Mouse (Mus musculus): ENCODE measurements around the gene Atp7a. TPM values are rescaled to one million over a fixed set of nuclear protein-coding genes. Genes with fewer than 3 reads are reported as not detected.
"Not testable (repeated sequence)": the region's sequence is repeated elsewhere in the genome, so short reads cannot be mapped to it uniquely, and the experiment has no call there.

Gene Atp7a
- polyA plus RNA-seq (2012; rRNA removed) = 0.67 and 1.0 TPM in 2 replicates

DNA sequence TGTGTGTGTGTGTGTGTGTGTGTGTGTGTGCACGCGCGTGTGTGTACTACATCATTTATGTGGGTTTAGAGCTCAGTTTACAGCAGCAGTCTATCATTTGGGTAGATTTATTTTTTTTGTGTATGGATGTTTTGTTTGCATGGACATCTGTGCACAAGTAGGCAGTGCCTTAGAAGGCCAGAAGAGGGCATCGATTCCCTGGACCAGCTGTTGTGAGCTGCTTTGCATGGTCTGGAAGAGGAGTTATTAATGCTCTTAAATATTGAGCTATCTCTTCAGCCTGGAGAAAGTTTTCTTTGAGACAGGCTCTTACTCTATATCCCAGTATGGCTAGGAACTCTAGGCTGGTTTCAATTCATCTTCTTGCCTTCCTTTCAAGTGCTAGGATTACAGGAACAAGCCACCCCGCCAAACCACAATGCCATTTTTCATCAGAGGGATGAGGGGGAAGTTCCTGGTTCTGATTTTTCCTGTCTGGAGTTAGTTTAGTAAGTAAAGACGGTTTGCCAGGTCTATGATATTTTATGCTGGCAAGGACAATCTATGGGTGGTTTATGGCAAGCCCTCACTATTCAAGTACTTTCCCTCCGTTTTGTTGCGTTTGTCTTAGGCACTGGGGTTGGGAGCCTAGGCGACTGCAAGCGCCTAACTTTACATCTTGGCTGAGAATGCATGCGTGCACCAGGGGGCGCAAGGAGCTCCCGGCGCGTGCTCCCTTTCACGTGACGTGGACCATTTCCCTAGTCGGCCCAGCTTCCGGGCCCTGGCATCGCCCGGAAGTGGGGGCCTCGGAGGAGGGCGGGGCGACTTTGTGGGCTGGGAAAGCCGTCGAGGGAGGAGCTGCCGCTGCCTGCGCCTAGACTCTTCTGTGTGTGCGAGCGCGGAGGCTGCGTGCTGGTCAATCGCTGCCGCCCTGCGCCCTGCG is at the start of gene Atp7a:
TSS of gene Atp7a (plus strand) at position 859 of the 925 bp plus-strand sequence.
- WGBS = 12% methylated on average over 36 of the region's 36 CpGs
- H3K27me3 ChIP-seq (ENCODE audit: control insufficient read depth, insufficient read depth, low read length) = no peaks in the 10 kb centered on the region
- H3K4me1 ChIP-seq (ENCODE audit: control insufficient read depth, insufficient read depth, insufficient read length, low read length) = 0 out of 2 replicates have a peak, but pooled peaks cover 1% of the 10 kb centered on the region
- peak within 1 kb of the TSS; percentile 83 for H3K27ac ChIP-seq (ENCODE audit: insufficient read depth, low read depth, low read length)
- H3K36me3 ChIP-seq (ENCODE audit: control insufficient read depth, insufficient read depth, low read length) = 0 out of 2 replicates have a peak, but pooled peaks cover 3% of the 10 kb centered on the region
- H3K4me3 ChIP-seq (ENCODE audit: low read depth, low read length) = peak within 1 kb of the TSS; percentile 82
- peak; percentile 73 for TF ChIP-seq CTCF (IDR thresholded peaks at IDR 0.05; ENCODE audit: extremely low read depth, insufficient read length, insufficient replicate concordance, low read depth, low read length)
- TF ChIP-seq POLR2A (IDR thresholded peaks at IDR 0.05; ENCODE audit: low read depth, low read length) = peak; percentile 93

DNA sequence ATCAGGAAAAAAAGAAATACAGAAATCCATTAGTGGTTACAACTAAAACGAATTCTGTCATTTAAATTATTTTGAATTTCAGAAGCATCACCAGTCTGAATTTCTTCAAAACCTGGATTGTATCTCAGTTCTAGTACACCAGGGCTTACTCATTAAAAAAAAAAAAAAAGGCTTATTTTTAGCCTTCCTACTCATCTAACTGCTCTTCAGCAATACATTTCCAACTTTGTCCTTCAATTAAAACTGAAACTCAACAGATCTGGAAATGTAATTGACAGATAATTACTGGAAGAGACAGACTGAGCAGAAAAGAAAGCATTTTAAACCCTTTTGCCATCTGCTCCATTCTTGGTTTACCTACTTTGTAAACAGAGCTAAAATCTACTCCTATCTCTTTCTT is 25.5 kb upstream of the Atp7a start:
- Histone ChIP-seq H3K4me1 (ENCODE audit: control insufficient read depth, insufficient read depth, insufficient read length, low read length) (no peaks in the 10 kb centered on the region), H3K36me3 (ENCODE audit: control insufficient read depth, insufficient read depth, low read length) (peaks cover 6% of the 10 kb centered on the region), H3K27ac (ENCODE audit: insufficient read depth, low read depth, low read length) (no peak overlapping the region), H3K27me3 (ENCODE audit: control insufficient read depth, insufficient read depth, low read length) (no peaks in the 10 kb centered on the region), H3K4me3 (ENCODE audit: low read depth, low read length) (no peak overlapping the region)
- no peak for TF ChIP-seq POLR2A (IDR thresholded peaks at IDR 0.05; ENCODE audit: low read depth, low read length)
- TF ChIP-seq CTCF (IDR thresholded peaks at IDR 0.05; ENCODE audit: extremely low read depth, insufficient read length, insufficient replicate concordance, low read depth, low read length) = no peak
- WGBS = 77% methylated on average over 1 of the region's 1 CpGs

DNA sequence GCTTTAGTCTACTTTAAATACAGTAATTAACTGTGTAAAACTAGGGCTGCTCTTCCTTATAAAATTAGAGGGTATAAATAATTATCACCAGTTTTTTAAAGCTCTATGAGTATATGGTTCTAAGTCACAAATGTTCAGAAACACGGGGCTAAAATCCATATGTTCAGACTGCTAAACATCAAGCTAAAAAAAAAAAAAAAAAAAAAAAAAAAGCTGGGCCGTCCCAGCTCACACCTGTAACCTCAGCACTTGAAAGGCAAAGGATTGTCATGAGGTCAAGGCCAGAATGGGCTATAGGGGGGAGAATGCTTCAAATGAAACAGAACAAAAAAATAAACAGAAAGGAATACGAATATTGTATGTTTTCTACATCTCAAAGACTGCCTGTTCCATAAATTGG is 16.3 kb upstream of the Atp7a start:
- WGBS = 7% methylated on average over 3 of the region's 3 CpGs
- H3K36me3 ChIP-seq (ENCODE audit: control insufficient read depth, insufficient read depth, low read length) = no peaks in the 10 kb centered on the region
- H3K27ac ChIP-seq (ENCODE audit: insufficient read depth, low read depth, low read length) = peak overlapping the region; percentile 85
- H3K4me1 ChIP-seq (ENCODE audit: control insufficient read depth, insufficient read depth, insufficient read length, low read length) = no peaks in the 10 kb centered on the region
- H3K4me3 ChIP-seq (ENCODE audit: low read depth, low read length) = peak overlapping the region; percentile 83; the same call in 1 of the 2 replicates
- H3K27me3 ChIP-seq (ENCODE audit: control insufficient read depth, insufficient read depth, low read length) = no peaks in the 10 kb centered on the region
- TF ChIP-seq POLR2A (IDR thresholded peaks at IDR 0.05; ENCODE audit: low read depth, low read length) (no peak), CTCF (IDR thresholded peaks at IDR 0.05; ENCODE audit: extremely low read depth, insufficient read length, insufficient replicate concordance, low read depth, low read length) (no peak)

DNA sequence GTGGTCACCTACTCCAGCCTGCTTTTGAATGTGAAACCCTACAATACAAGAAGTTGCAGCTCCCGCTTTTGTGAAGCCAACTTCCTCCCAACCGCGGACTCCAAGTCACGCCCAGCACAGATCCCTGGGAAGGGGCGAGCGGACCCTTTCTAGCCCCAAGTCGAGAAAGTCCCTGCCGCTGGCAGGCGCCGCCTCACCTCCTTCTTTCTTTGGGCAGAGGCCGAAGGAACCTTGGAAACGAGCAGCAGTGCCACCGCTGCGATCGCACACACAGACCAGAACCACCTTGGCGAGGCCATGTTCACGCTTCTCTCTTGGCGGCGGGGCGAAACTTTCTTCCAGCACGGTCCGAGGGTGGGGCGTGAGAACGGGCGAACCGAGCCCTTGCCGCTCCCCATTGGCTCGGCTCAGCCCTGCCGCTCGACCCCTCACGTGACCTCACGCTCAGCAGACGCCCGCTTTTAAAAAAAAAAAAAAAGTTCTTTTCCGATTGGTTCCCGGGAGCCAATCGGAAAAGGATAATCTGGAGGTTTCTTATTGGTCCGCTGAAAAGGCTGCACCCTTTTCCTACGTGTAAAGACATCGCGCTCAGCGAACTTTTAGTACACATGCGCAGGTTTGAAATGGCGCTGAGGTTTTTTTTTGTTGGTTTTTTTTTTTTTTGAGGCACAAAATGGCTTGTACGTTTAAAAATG is 15.5 kb upstream of the Atp7a start, which contains the start of gene Magt1:
TSS of gene Magt1 (minus strand) at position 442 of the 695 bp plus-strand sequence.
- 13% methylated on average over 45 of the region's 45 CpGs for WGBS

DNA sequence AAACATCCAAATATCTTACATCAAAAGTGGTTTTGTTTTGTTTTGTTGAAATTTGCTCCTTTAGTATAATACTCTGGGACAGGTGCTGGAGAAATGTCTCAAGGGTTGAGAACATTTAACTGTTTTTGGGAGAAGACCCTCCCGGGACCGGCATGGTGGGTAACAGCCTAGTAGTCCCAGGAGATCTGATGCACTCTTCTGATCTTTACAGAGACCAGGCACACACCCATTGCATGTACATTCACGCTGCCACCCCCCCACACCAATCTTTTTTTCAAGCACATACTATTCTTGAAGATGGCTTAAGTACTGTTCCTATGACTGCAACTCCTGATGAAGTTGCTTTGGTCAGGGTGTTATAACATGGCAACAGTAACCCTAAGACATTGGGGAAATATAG is 14.5 kb upstream of the Atp7a start:
- Histone ChIP-seq H3K36me3 (ENCODE audit: control insufficient read depth, insufficient read depth, low read length) (no peaks in the 10 kb centered on the region), H3K27ac (ENCODE audit: insufficient read depth, low read depth, low read length) (peak overlapping the region; percentile 80), H3K27me3 (ENCODE audit: control insufficient read depth, insufficient read depth, low read length) (no peaks in the 10 kb centered on the region), H3K4me1 (ENCODE audit: control insufficient read depth, insufficient read depth, insufficient read length, low read length) (no peaks in the 10 kb centered on the region), H3K4me3 (ENCODE audit: low read depth, low read length) (no peak overlapping the region)
- TF ChIP-seq CTCF (IDR thresholded peaks at IDR 0.05; ENCODE audit: extremely low read depth, insufficient read length, insufficient replicate concordance, low read depth, low read length) (no peak), POLR2A (IDR thresholded peaks at IDR 0.05; ENCODE audit: low read depth, low read length) (no peak)
- WGBS = 55% methylated on average over 3 of the region's 3 CpGs

More for the DNA sequence above, 15.5 kb upstream of the Atp7a start, which contains the start of gene Magt1:
- peak within 1 kb of the TSS; percentile 85 for H3K27ac ChIP-seq (ENCODE audit: insufficient read depth, low read depth, low read length)
- no peaks in the 10 kb centered on the region for H3K36me3 ChIP-seq (ENCODE audit: control insufficient read depth, insufficient read depth, low read length)
- H3K27me3 ChIP-seq (ENCODE audit: control insufficient read depth, insufficient read depth, low read length) = no peaks in the 10 kb centered on the region
- peak within 1 kb of the TSS; percentile 83 for H3K4me3 ChIP-seq (ENCODE audit: low read depth, low read length)
- no peaks in the 10 kb centered on the region for H3K4me1 ChIP-seq (ENCODE audit: control insufficient read depth, insufficient read depth, insufficient read length, low read length)
- TF ChIP-seq POLR2A (IDR thresholded peaks at IDR 0.05; ENCODE audit: low read depth, low read length) (peak; percentile 80), CTCF (IDR thresholded peaks at IDR 0.05; ENCODE audit: extremely low read depth, insufficient read length, insufficient replicate concordance, low read depth, low read length) (no peak)

DNA sequence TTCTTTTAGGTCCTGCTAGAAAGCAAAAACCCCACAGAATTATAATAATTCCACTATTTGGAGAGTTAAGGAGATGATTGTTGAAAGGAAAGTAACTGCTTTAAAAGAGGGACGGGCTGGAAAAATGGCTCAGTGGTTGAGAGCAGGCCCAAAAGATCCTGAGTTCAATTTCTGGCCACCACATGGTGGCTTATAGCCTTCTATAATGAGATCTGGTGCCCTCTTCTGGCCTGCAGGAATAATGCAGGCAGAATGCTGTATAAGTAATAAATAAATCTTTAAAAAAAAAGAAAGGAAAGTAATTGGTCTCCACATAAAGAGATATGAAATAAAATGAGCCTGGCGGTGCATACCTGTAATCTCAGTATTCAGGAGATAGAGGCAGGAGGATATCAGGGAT is 13.9 kb upstream of the Atp7a start:
- WGBS = 12% methylated on average over 2 of the region's 2 CpGs
- no peaks in the 10 kb centered on the region for H3K4me1 ChIP-seq (ENCODE audit: control insufficient read depth, insufficient read depth, insufficient read length, low read length)
- H3K27me3 ChIP-seq (ENCODE audit: control insufficient read depth, insufficient read depth, low read length) = no peaks in the 10 kb centered on the region
- H3K27ac ChIP-seq (ENCODE audit: insufficient read depth, low read depth, low read length) = no peak overlapping the region
- TF ChIP-seq POLR2A (IDR thresholded peaks at IDR 0.05; ENCODE audit: low read depth, low read length) (no peak), CTCF (IDR thresholded peaks at IDR 0.05; ENCODE audit: extremely low read depth, insufficient read length, insufficient replicate concordance, low read depth, low read length) (peak; percentile 24; the same call in 1 of the 2 replicates)
- H3K4me3 ChIP-seq (ENCODE audit: low read depth, low read length) = no peak overlapping the region
- no peaks in the 10 kb centered on the region for H3K36me3 ChIP-seq (ENCODE audit: control insufficient read depth, insufficient read depth, low read length)

DNA sequence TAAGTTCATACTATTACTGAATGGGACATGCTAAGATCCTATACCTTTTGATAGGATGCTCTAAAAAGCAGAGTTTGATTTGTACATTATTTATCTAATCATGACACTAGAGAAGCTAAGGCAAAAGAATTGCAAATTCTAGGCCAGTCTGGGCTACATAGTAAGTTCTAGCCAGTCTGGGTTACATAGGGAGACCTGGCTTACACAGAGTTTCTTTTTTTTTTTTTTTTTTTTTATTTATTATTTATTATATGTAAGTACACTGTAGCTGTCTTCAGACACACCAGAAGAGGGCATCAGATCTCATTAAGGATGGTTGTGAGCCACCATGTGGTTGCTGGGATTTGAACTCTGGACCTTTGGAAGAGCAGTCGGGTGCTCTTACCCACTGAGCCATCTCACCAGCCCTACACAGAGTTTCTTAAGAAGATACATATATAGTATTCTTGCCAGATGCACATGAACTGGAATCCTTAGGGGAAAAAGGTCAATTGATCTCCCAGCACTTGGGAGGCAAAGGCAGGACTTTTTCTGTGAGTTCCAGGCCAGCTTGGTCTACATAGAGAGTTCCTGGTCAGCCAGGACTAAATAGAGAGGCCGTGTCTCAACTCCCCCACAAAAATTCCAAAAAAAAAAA is 12.2 kb upstream of the Atp7a start:
- not testable (repeated sequence) for H3K4me3 ChIP-seq (ENCODE audit: low read depth, low read length); H3K36me3 ChIP-seq (ENCODE audit: control insufficient read depth, insufficient read depth, low read length); H3K4me1 ChIP-seq (ENCODE audit: control insufficient read depth, insufficient read depth, insufficient read length, low read length); H3K27ac ChIP-seq (ENCODE audit: insufficient read depth, low read depth, low read length); H3K27me3 ChIP-seq (ENCODE audit: control insufficient read depth, insufficient read depth, low read length)
- WGBS = 47% methylated on average over 2 of the region's 2 CpGs
